Mouse (Mus musculus): ENCODE measurements at regions not wholly inside any gene's neighbourhood (a gene's known extent, or its start where the extent isn't known, plus 50 kb on each side); places are given as distances from the start of the nearest gene placed in this dataset.

- no peak for TF ChIP-seq CHD2 (IDR thresholded peaks at IDR 0.05; ENCODE audit: low read depth, low read length)
- no peak for TF ChIP-seq HCFC1 (IDR thresholded peaks at IDR 0.05; ENCODE audit: borderline replicate concordance, insufficient read depth, low read length)
- TF ChIP-seq MAFK (IDR thresholded peaks at IDR 0.05; ENCODE audit: insufficient read depth, low read depth, low read length), result no peak
- no peak for TF ChIP-seq ZC3H11A (IDR thresholded peaks at IDR 0.05; ENCODE audit: borderline replicate concordance, low read depth, low read length)
- no peak for TF ChIP-seq ZNF384 (IDR thresholded peaks at IDR 0.05; ENCODE audit: low read depth, low read length)
These were observed 509.0 kb downstream of the Pom121l12 start for GRCm38 (mm10) chr11:15108046-15108445.
